32 mouse cellular contexts compared by ENCODE assay signal in genomic region chr5:17770328-17770727, GRCm38 (mm10).
"Had no signal": no experiment of that assay in that cellular context is flagged by ENCODE, and none has a peak within 500 bp of the region (broad histone marks: within the 10 kb centered on the region; RNA-seq: fewer than 3 reads in every experiment).

No protein-coding gene starts in this region.

- H3K36me3 ChIP-seq: heart, embryonic 12.5 days; heart, embryonic 13.5 days; heart, embryonic 15.5 days; hindbrain, embryonic 10.5 days; hindbrain, embryonic 12.5 days; hindbrain, embryonic 13.5 days; hindbrain, embryonic 15.5 days; intestine, embryonic 15.5 days; kidney, embryonic 15.5 days had no signal

- H3K9me3 ChIP-seq: heart, embryonic 12.5 days; heart, embryonic 13.5 days; heart, embryonic 15.5 days; hindbrain, embryonic 10.5 days; hindbrain, embryonic 12.5 days; hindbrain, embryonic 13.5 days; hindbrain, embryonic 15.5 days; intestine, embryonic 15.5 days; kidney, embryonic 15.5 days had no signal

- ATAC-seq: hindbrain, embryonic 16.5 days; hindbrain, postnatal 0 days; inflammation-experienced regulatory T-cells, adult 6 months; intestine, embryonic 15.5 days; intestine, embryonic 16.5 days; intestine, postnatal 0 days had no signal

- DNase-seq: heart, postnatal 10 days; heart, postnatal 14 days; heart, postnatal 36 days; heart, postnatal 4 days; kidney, adult 11 months; kidney, adult 18-20 months; kidney, adult 2 months; kidney, adult 8-10 months; kidney, adult 9 months; kidney, postnatal 10 days; kidney, postnatal 14 days; kidney, postnatal 25 days; kidney, postnatal 4 days; layer of hippocampus, adult 9-11 months; layer of hippocampus, postnatal 36 days had no signal

- H3K9ac ChIP-seq: heart, embryonic 12.5 days; heart, embryonic 13.5 days; heart, embryonic 15.5 days; hindbrain, embryonic 12.5 days; hindbrain, embryonic 13.5 days; hindbrain, embryonic 14.5 days; hindbrain, embryonic 15.5 days; intestine, embryonic 15.5 days; kidney, embryonic 15.5 days had no signal

- H3K27me3 ChIP-seq: heart, embryonic 12.5 days; heart, embryonic 13.5 days; heart, embryonic 15.5 days; hindbrain, embryonic 12.5 days; hindbrain, embryonic 13.5 days; hindbrain, embryonic 15.5 days; intestine, embryonic 15.5 days; kidney, embryonic 15.5 days had no signal

- H3K27ac ChIP-seq: heart, embryonic 13.5 days; heart, embryonic 15.5 days; hindbrain, embryonic 10.5 days; hindbrain, embryonic 12.5 days; hindbrain, embryonic 13.5 days; hindbrain, embryonic 14.5 days; hindbrain, embryonic 15.5 days; hindbrain, postnatal 0 days; intestine, embryonic 15.5 days; kidney, embryonic 15.5 days; kidney, postnatal 0 days; left cerebral cortex, adult 2 months had no signal

- H3K4me3 ChIP-seq: heart, embryonic 12.5 days; heart, embryonic 13.5 days; heart, embryonic 15.5 days; hindbrain, embryonic 10.5 days; hindbrain, embryonic 12.5 days; hindbrain, embryonic 13.5 days; hindbrain, embryonic 15.5 days; intestine, embryonic 15.5 days; kidney, embryonic 15.5 days; left cerebral cortex, adult 2 months had no signal

- H3K4me1 ChIP-seq: heart, embryonic 12.5 days; heart, embryonic 13.5 days; heart, embryonic 15.5 days; hindbrain, embryonic 10.5 days; hindbrain, embryonic 12.5 days; hindbrain, embryonic 13.5 days; hindbrain, embryonic 15.5 days; intestine, embryonic 15.5 days; kidney, embryonic 15.5 days had no signal
